Mouse (Mus musculus): ENCODE data around the gene Acot13. TPM values are rescaled to one million over a fixed set of nuclear protein-coding genes. Genes with fewer than 3 reads are reported as not detected.
A peak's percentile ranks its signal among the peaks of the same experiment; 100 is the strongest.
"Not testable (repeated sequence)": the region's sequence is repeated elsewhere in the genome, so short reads cannot be mapped to it uniquely, and the experiment has no call there.

The Acot13 gene
- total RNA-seq, 2 experiments from 2014 or later: 40.4 to 46.1 TPM

DNA sequence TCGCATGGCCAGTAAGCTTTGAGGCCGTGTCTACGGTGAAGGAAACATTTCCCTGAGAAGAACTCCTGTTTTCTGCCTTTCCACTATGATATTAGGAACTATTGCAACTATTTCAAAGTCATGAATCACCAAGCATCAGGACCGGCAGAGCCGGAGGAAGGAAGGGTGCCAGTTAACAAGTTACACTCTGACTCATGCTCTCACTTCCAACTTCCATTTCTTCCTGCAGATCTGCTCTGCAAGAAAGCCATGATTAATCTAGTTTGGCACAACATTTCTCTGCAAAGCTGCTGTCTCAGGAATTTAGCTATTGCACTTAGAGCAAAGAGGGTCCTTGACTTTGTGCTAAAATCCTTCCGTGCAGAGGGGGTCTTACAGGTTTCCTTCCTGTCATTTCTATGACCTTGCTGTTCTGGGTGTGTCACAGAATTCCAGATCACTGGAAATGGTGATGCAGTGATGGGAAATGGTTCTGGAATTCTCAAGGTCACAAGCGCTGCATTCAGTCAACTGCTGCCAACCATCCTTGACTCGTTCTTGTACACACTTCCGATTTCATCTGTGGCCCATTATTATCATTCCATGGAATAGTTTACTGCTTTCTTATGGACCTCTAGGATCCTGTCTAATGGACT lies 38.8 kb downstream of the Acot13 start:
- ATAC-seq (replicated peaks; ENCODE audit: poor library complexity, severe bottlenecking): peak; percentile 68

DNA sequence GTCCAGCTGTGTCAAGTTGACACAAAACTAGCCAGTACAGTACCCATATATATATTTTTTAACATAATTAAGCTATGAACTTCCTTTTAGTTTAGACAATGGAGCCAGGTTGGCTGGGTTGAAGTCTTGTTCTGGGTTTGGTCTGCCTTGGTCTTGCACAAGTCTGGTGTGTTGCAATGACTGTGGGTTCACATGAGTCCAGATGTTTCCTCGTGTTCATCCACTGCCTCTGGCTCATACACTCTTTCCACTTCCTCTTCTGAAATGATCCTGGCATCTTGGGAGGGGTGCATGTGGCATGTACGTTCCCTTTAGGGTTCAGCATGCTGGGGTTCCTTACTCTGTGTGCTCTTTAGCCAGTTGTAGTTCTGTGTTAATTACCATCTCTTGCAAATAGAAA lies 40.0 kb downstream of the Acot13 start:
- ATAC-seq (replicated peaks; ENCODE audit: poor library complexity, severe bottlenecking): peak; percentile 99

DNA sequence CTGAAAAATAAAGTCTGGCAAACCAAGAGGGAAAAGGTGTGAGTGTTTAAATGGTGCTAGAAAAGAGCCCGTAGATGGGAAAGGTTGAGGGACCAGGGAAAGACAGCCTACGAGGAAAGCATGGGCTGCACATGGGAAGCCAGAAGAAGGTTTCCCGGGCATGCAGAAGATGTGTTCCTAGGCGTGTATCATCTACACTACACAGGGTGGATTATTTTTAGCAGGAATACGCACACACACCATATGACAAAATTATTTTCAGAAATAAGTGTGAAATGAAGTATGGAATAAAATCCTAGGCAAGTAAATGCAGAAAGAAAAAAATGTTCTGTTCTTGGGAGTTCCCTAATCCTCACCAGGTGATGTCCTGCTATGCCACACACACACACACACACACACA lies 43.9 kb downstream of the Acot13 start:
- ATAC-seq (replicated peaks; ENCODE audit: poor library complexity, severe bottlenecking): no peak

DNA sequence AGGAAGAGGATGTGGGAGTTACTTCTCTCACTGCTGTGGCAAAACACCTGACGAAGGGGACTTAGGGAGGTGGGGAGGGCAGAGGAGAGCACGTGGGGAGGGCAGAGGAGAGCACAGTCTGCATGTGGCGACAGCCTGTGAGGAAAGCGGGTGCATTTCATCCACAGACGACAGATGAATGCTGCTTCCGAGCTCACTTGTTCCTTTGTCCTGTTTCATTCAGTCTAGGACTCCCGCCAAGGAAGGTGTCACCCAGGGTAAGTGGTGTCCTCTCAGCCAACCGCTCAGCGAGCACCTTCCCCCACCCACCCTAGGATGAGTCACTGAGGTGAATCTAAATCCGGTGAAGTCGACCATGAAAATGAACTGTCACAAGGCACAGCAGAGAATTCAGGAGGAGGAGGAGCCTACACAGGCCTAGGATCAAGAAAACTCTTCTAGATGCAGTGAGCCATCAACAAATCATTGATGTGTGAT lies 45.3 kb downstream of the Acot13 start:
- peak; percentile 84 for ATAC-seq (replicated peaks; ENCODE audit: poor library complexity, severe bottlenecking)

DNA sequence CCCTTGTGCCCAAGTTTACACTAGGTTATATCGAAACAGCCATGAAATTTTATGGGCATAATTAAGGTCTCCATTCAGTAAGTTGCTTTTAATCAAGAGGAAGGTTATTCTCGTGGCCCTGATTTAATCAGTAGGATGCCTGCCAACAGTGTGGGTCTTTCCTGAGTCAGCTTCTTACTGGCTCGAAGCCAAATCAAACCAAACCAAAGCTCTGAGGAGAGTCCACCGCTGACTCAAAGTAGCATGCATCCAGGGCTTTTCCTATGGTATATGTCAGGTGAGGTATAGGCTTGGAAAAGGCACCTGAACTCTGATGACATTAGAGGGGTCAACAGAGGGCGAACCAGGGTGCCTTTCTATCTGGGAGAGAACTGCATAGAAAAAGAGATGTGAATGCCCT lies 49.4 kb downstream of the Acot13 start:
- ATAC-seq (replicated peaks; ENCODE audit: poor library complexity, severe bottlenecking): no peak

DNA sequence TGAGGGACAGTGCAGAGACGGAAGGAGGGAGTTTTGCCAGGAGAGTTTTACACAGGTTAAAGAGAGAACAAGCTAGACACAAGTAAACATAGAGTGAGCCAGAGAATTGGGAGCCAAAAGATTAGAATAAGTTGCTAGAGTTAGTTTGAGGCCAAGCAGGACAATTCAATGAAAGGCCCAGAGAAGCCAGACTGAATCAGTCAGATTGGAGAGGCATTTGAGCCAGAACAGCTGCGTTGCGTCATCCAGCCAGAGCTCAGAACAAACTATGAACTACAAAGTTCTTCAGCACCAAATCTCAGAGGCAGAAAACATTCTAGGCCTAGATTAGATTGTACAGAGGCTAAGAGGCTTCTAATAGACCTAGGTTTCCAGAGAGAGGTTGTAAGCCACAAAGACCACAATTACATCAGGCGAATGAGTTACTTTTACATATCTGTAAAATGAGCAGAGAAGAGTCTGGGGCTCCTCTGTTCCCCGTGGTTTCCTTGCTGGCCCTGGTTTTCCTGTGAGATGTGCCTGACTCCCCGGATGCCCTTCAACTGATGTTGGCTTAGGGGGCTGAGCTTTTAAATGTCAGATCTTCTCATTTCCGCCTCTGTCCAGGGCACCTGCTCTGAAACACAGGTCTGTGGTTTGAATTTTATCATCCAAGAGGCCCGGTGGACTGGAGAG lies 52.5 kb downstream of the Acot13 start:
- ATAC-seq (replicated peaks; ENCODE audit: poor library complexity, severe bottlenecking): no peak

DNA sequence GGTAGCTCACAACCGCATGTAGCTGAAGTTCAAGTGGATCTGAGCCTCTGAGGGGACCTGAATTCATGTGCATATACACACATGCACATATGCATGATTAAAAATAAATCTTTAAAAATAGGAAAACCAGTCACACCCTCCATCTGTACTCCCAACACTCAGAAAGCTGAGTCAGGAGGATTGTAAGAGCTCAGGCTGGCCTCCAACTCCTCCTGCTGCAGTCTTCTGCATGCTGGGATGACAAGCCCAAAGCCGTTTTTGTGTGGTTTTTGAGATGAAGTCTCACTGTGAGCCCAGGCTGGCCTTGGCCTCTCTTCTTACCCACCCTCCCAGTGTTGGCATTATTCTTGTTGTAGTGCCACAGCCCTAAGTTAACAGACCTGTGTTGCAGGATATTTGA lies 53.3 kb downstream of the Acot13 start:
- no peak for ATAC-seq (replicated peaks; ENCODE audit: poor library complexity, severe bottlenecking)

DNA sequence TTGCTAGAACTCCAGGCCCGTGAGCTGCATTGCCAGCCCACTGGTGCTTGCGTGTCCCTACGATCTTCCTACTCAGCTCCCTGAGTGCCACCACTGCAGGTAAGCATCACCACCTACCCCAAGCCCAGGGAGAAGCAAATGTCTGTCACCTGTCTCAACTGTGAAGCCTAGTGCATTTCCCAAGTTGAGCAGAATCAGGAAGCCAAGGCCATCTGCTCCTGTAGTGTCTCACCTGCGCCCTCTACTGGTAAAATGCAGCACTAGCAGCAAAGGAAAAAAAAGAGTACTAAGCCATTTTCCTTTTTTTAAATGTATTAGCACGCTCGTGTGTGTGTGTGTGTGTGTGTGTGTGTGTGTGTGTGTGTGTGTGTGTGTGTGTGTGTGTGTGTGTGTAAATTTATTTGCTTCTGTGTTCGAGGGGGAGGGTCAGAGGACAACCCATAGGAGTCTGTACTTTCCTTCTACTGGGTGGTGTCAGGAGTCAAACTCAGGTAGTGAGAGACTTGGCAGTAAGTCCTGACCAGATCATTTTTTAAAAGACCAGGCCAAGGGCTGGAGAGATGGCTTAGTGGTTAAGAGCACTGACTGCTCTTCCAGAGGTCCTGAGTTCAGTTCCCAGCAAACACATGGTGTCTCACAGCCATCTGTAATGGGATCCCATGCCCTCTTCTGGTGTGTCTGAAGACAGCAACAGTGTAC lies 55.0 kb downstream of the Acot13 start:
- ATAC-seq (replicated peaks; ENCODE audit: poor library complexity, severe bottlenecking): peak; percentile 98

DNA sequence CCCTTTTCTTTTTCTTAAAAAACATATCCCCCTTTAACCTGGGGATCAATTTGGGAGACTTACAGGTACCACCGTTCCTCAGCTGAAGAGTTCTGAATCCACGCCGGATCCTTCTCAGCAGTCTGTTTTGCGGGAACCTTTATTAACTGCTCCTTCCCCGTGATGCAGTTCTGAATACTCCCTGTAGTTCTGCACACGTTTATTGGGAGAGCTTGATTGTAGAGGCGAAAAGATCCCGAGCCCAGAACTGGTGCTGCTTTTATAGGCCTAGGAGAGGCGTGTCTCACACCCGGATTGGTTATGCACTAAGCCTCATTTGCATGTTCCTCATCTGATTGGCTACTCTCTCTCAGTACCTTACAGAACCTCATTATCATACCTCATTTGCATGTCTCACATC lies 59.9 kb downstream of the Acot13 start:
- not testable (repeated sequence) for ATAC-seq (replicated peaks; ENCODE audit: poor library complexity, severe bottlenecking)

Other genes starting within 250 kb of the Acot13 start
- 41.1 and 65.7 TPM in 2 replicates for gene Ripor2, start 249.4 kb downstream of the Acot13 start, total RNA-seq (2014; fragmentation: Nextera tagmentation)
- gene Ripor2, start 249.4 kb downstream of the Acot13 start, total RNA-seq (2017): 27.8 and 33.5 TPM in 2 replicates
- gene Armh2, start 90.3 kb downstream of the Acot13 start, total RNA-seq (2014; fragmentation: Nextera tagmentation): not detected in 2 replicates
- not detected in 2 replicates for gene Armh2, start 90.3 kb downstream of the Acot13 start, total RNA-seq (2017)
- gene Gmnn, start 69.6 kb downstream of the Acot13 start, total RNA-seq (2014; fragmentation: Nextera tagmentation): 148 and 183 TPM in 2 replicates
- gene Gmnn, start 69.6 kb downstream of the Acot13 start, total RNA-seq (2017): 214 and 286 TPM in 2 replicates
- gene BC005537, start 29.9 kb downstream of the Acot13 start, total RNA-seq (2014; fragmentation: Nextera tagmentation): 166 and 184 TPM in 2 replicates
- gene BC005537, start 29.9 kb downstream of the Acot13 start, total RNA-seq (2017): 57.0 and 63.6 TPM in 2 replicates
- 48.4 and 84.7 TPM in 2 replicates for gene Tdp2, start 139 bp upstream of the Acot13 start, total RNA-seq (2014; fragmentation: Nextera tagmentation)
- gene Tdp2, start 139 bp upstream of the Acot13 start, total RNA-seq (2017): 51.8 and 57.7 TPM in 2 replicates
- not detected in 2 replicates for gene D130043K22Rik, start 13.6 kb upstream of the Acot13 start, total RNA-seq (2014; fragmentation: Nextera tagmentation)
- gene D130043K22Rik, start 13.6 kb upstream of the Acot13 start, total RNA-seq (2017): not detected in 2 replicates
- gene Aldh5a1, start 106.1 kb upstream of the Acot13 start, total RNA-seq (2014; fragmentation: Nextera tagmentation): 1.5 TPM in 2 replicates
- 2.6 and 3.1 TPM in 2 replicates for gene Aldh5a1, start 106.1 kb upstream of the Acot13 start, total RNA-seq (2017)
- gene Gpld1, start 111.6 kb upstream of the Acot13 start, total RNA-seq (2014; fragmentation: Nextera tagmentation): 0.43 TPM in 1 of 2 replicates, not detected in the other
- gene Gpld1, start 111.6 kb upstream of the Acot13 start, total RNA-seq (2017): 0.17 and 0.52 TPM in 2 replicates
- 28.2 and 36.5 TPM in 2 replicates for gene Mrs2, start 188.8 kb upstream of the Acot13 start, total RNA-seq (2014; fragmentation: Nextera tagmentation)
- 11.7 and 12.8 TPM in 2 replicates for gene Mrs2, start 188.8 kb upstream of the Acot13 start, total RNA-seq (2017)
- gene Dcdc2a, start 224.5 kb upstream of the Acot13 start, total RNA-seq (2014; fragmentation: Nextera tagmentation): not detected in 2 replicates
- gene Dcdc2a, start 224.5 kb upstream of the Acot13 start, total RNA-seq (2017): not detected in 2 replicates